Mouse (Mus musculus): ENCODE measurements at regions not wholly inside any gene's neighbourhood (a gene's known extent, or its start where the extent isn't known, plus 50 kb on each side); places are given as distances from the start of the nearest gene placed in this dataset.
A peak's percentile ranks its signal among the peaks of the same experiment; 100 is the strongest.
"Not testable (repeated sequence)": the region's sequence is repeated elsewhere in the genome, so short reads cannot be mapped to it uniquely, and the experiment has no call there.

- DNase-seq, result no peak
Measured at GRCm38 (mm10) chr5:4248422-4248821, 56.3 kb downstream of the Mterf1b start.

GRCm38 (mm10) chr5:4254280-4254679 lies 62.1 kb downstream of the Mterf1b start:
- DNase-seq, result not testable (repeated sequence)

GRCm38 (mm10) chr5:4257048-4257750 lies 65.0 kb downstream of the Mterf1b start:
- no peak for DNase-seq

- DNase-seq, result no peak
Measured at GRCm38 (mm10) chr5:4259260-4259659, 67.1 kb downstream of the Mterf1b start.

- DNase-seq, result peak in 1 of 2 experiments; percentile 6
Measured at GRCm38 (mm10) chr5:4262666-4263065, 70.5 kb downstream of the Mterf1b start.

- peak; percentile 53 to 55 for DNase-seq
Measured at GRCm38 (mm10) chr5:4263560-4264160, 71.5 kb downstream of the Mterf1b start.

GRCm38 (mm10) chr5:4267717-4268116 lies 75.5 kb downstream of the Mterf1b start:
- no peak for DNase-seq

- DNase-seq, result no peak
Measured at GRCm38 (mm10) chr5:4273001-4273400, 80.8 kb downstream of the Mterf1b start.

- no peak for DNase-seq
Measured at GRCm38 (mm10) chr5:4303616-4304015, 111.4 kb downstream of the Mterf1b start.

GRCm38 (mm10) chr5:4304201-4304600 lies 112.0 kb downstream of the Mterf1b start:
- no peak for DNase-seq

- no peak for DNase-seq
Measured at GRCm38 (mm10) chr5:4308514-4308913, 116.3 kb downstream of the Mterf1b start.

GRCm38 (mm10) chr5:4311169-4311568 lies 119.0 kb downstream of the Mterf1b start:
- no peak for DNase-seq

- DNase-seq, result no peak
Measured at GRCm38 (mm10) chr5:4311599-4311998, 119.4 kb downstream of the Mterf1b start.

GRCm38 (mm10) chr5:4312675-4313074 lies 120.5 kb downstream of the Mterf1b start:
- DNase-seq, result no peak

GRCm38 (mm10) chr5:4322634-4323386 lies 130.6 kb downstream of the Mterf1b start:
- no peak for DNase-seq

- DNase-seq, result no peak
Measured at GRCm38 (mm10) chr5:4323387-4323704, 131.2 kb downstream of the Mterf1b start.

GRCm38 (mm10) chr5:4325813-4326212 lies 133.6 kb downstream of the Mterf1b start:
- no peak for DNase-seq

GRCm38 (mm10) chr5:4326309-4327014 lies 134.3 kb downstream of the Mterf1b start:
- DNase-seq, result no peak

- DNase-seq, result no peak
Measured at GRCm38 (mm10) chr5:4335683-4336082, 143.5 kb downstream of the Mterf1b start.

GRCm38 (mm10) chr5:4341956-4342355 lies 149.8 kb downstream of the Mterf1b start:
- DNase-seq, result peak; percentile 10 to 21

- DNase-seq, result no peak
Measured at GRCm38 (mm10) chr5:4344458-4344857, 152.3 kb downstream of the Mterf1b start.

- no peak for DNase-seq
Measured at GRCm38 (mm10) chr5:4348334-4348733, 156.2 kb downstream of the Mterf1b start.

- DNase-seq, result no peak
Measured at GRCm38 (mm10) chr5:4349943-4350342, 157.8 kb downstream of the Mterf1b start.
